Mouse (Mus musculus): Measurements from ENCODE around the gene Hmgn1.

- TF ChIP-seq CTCF (IDR thresholded peaks at IDR 0.05; ENCODE audit: low read depth, low read length) (no peak), EP300 (IDR thresholded peaks at IDR 0.05; ENCODE audit: insufficient read depth, low read depth, low read length) (no peak)
These were observed at the start of gene Hmgn1 for GRCm38 (mm10) chr16:96127657-96128344.

Data from ES-Bruce4 (cell line).